Mouse (Mus musculus) frontal cortex, postnatal 36 days (tissue): Measurements from ENCODE around the gene Nars2.
A peak's percentile ranks its signal among the peaks of the same experiment; 100 is the strongest.
"Not testable (repeated sequence)": the region's sequence is repeated elsewhere in the genome, so short reads cannot be mapped to it uniquely, and the experiment has no call there.

Source experiments
- DNase-seq, 2 experiments: peaks; one replicate each; pipeline ENCODE4 v3.0.0; 2022; ENCODE audit warnings: low spot score in 2 of 2

Gene Nars2

GRCm38 (mm10) chr7:96951281-96952051 is at the start of gene Nars2:
Gene Nars2, plus strand, starts transcription at chr7:96951505.
- DNase-seq = peak; percentile 89 to 92

GRCm38 (mm10) chr7:96902183-96902582 is 49.1 kb upstream of the Nars2 start:
- DNase-seq = no peak

- DNase-seq = no peak
These were observed 48.0 kb upstream of the Nars2 start for GRCm38 (mm10) chr7:96903088-96903985.

DNA sequence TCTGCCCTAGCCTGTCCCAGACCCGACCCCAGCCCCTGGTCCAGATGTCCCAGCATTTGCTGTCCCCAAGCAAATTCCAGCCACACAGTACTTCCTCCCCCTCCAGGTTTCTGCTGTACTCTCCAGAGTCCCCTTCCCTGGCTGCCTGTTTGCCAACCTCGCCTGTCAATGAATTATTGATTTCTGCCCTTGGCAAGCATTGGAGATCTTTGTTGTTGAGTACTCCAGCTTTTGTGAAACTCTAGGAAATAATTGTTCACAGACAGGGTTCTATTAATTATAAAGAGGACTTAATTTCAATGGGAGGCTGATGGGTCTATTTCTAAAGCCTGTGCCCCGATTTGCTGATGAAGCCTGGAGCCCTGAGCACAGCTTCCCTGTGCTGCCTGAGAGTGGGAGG is 46.9 kb upstream of the Nars2 start:
- no peak for DNase-seq

DNA sequence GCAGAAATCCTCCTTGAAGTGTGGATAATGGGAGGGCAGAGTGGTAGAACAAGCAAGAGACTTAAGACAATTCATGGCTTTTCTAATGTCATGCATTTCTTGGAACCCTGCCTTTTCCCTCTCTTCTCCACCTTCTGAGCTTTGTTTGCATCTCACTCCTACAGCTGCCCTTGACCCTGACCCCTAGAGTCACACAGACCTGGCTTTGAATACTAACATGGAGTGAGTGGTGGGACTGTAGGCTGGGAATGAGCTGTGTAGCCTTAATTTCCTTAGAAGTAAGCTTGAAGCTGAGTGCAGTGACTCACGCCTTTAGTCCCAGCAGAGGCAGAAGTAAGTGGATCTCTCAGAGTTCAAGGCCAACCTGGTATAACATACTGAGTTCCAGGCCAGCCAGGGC is 46.4 kb upstream of the Nars2 start:
- no peak for DNase-seq

DNA sequence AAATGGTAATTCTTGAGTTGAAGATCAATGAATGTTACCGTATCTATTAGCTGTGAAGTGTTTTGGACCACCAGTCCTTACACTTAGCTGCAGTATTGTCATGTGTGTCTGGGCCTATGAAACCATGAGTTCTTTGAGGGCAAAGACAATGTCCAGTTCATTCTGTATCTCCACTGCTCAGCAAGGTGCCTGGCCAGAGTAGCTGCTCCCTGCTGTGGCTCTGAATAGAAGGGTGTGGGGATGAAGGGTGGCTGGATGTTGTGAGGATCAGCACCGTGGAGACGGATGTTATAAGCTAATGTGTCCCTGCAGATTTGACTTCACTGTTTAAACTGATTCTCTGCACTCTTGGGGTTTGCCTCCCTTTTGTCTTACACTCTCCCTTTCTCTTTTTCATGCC is 45.9 kb upstream of the Nars2 start:
- DNase-seq = no peak

DNA sequence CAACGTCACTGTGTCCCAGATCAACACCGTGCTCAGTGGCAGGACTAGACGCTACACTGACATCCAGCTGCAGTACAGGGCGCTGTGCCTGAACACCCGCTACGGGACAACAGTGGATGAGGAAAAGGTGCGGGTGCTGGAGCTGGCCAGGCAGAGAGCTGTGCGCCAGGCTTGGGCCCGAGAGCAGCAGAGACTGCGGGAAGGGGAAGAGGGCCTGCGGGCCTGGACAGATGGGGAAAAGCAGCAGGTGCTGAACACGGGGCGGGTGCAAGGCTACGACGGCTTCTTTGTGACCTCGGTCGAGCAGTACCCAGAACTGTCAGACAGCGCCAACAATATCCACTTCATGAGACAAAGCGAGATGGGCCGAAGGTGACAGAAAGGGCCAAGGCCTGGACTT is 45.1 kb upstream of the Nars2 start:
- no peak for DNase-seq

- no peak for DNase-seq
These were observed 43.2 kb upstream of the Nars2 start for GRCm38 (mm10) chr7:96907971-96908680.

DNA sequence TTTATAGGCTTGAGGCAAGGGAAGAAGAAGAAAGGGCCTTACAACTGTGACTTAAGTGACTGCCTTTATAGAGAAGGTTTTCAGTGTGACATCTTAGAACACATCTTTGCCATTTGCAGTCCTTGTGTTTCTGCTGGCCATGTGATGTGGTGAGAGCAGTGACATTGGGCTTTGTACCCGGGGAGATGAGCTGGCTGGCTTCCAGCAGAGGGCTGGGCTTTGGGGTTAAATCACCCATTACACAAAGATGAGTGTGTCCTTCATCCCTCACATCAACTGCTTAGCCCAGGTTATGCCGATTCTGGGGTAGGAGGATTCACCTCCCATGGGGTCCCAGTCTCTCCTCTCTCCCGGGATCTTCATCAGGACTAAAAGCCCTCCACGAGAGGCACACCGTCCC is 41.4 kb upstream of the Nars2 start:
- DNase-seq = no peak

DNA sequence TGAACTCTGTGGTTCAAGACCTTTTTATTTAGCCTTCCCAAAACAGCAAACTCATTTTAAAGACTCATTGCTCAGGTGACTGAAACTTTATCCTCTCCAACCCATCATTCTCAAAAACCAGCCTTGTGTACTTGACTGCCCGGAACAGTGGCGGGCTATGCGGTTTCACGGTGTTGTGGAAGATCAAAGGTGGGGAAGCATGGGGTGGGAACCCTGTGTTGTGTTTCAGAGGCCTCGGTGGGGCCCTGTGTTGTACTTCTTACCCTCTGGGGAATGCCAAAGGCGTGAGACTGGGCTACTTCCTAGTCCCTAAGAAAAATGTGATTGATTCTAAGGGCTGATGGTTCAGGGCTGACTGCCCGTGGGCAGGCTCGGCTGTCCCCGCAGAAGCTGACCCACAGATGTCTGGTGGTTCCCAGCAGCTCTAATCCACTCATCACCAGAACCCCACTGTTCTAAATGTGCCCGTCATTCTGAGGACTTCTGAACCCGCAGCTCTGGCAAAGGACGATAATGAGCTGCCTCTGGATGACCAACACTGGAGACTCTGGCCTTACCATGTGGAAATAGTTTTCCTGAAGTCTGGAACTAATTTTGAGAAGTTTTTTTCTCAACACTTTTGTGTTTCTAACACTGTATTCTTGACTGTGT is 40.9 kb upstream of the Nars2 start:
- no peak for DNase-seq

GRCm38 (mm10) chr7:96914031-96914430 is 37.3 kb upstream of the Nars2 start:
- DNase-seq = peak; percentile 87 to 92

DNA sequence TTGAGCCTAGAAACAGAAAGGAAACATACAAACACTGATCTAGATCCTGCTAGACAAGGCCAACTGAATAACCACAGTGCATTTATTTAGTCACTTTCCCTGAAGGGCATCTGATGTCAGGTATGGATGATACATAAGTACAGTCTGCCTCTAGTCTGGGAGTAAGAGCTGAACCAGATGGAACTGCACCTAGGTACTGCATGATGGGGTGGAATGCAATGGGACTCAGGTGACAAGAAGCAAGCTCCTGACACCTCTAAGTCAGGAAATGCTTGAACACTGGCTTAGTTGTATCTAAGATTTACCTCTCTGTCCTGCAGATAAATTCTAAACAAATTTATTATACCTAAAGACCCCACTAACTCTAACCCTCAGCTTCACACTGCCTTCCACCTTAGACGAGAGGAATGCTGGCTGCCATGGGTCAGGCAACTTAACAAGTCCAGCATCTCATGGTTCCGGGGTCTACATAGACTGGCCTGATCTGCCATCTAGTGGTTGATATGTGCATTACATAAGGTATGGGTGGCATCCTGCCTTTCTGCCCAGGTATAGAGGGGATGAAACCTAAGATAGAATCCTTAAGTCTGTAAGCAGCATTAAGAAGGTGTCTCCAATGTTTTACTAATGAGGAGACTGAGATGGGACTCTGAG is 35.7 kb upstream of the Nars2 start:
- DNase-seq = peak; percentile 56 to 67

GRCm38 (mm10) chr7:96920447-96921095 is 30.7 kb upstream of the Nars2 start:
- no peak for DNase-seq

GRCm38 (mm10) chr7:96922927-96923326 is 28.4 kb upstream of the Nars2 start:
- no peak for DNase-seq

- DNase-seq = no peak
These were observed 7.5 kb upstream of the Nars2 start for GRCm38 (mm10) chr7:96943715-96944377.

DNA sequence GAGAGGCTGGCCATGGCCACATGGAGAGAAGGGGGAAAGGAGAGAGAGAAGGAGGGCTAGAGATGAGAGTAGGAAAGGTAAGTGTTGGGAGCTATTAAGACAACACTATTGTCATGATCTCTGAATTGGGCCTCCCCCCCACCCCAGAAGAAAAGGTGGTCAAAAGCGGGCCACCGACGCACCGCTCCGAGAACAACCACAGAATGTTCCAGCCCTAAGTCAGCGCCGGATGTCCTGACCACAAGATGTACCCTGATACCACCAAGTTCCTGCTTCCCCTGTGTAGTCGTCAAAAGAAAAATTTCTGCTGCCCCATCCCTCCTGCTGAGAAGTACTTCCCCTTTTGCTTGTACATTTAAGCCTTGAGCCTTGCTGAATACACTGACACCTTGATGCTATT is 4.8 kb upstream of the Nars2 start:
- DNase-seq = not testable (repeated sequence)

DNA sequence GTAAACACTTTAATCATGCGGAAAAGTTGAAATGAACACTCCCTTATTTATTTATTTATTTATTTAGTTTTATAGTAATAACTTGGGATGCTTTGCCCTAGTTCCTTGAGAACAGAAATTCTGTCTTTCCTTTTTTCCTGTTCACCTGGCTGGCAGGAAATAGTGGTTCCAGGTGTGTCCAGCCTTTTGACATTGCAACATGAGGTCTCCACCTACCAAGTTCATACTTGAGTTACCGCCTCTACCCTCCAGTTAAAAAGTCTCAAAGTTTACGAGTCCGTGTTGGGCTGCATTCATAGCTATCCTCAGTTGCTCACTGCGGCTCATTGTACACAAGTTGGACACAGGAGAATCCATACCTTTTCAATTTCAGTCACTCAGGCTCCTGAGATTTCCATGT is 789 bp downstream of the Nars2 start:
- no peak for DNase-seq

DNA sequence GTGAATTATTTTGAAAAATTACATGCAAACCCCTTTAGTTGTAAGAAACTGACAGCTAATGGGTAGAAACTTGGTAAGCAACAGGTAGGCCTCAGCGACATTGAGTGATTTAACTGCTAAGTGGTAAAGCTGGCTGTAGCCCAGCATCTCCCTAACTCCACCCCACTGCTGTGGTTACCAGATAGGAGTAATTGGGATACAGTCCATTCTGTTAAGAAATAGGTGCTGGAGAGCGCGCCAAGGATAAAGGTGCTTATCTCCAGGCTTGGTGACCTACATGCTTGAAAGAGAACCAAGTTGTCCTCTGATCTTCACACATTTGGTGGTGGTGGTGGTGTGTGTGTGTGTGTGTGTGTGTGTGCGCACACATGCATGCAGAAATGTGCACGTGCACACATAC is 7.9 kb downstream of the Nars2 start:
- no peak for DNase-seq

DNA sequence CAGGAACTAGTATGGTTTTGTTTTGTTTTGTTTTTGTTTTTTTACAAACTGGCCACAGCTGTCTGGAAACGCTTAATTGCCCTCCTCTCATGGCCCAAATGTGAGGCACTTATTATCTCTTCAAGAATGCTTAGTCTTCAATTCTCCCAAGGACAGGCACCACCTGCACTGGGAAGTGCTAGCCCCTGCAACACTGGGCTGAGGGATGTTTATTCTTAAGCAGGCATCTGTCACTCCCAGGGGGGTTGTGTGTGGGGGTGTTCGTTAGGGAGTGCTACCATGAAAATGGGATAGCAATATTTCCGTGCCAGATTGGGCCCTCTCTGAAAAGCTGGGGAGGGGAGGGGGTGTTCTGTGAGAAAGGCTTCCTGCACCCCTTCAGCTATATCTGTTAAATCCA is 15.9 kb downstream of the Nars2 start:
- no peak for DNase-seq

GRCm38 (mm10) chr7:96970359-96970758 is 19.1 kb downstream of the Nars2 start:
- DNase-seq = no peak
